Mouse (Mus musculus) embryonic facial prominence, embryonic 14.5 days (tissue): ENCODE results near the gene E330021D16Rik. TPM values are rescaled to one million over a fixed set of nuclear protein-coding genes. Genes with fewer than 3 reads are reported as not detected.
A peak's percentile ranks its signal among the peaks of the same experiment; 100 is the strongest.
"Not testable (repeated sequence)": the region's sequence is repeated elsewhere in the genome, so short reads cannot be mapped to it uniquely, and the experiment has no call there.

Source experiments
- ATAC-seq: fragments of 200-750 bp; cut with Nextera tagmentation; 2 replicates; pipeline ENCODE4 v1.8.0; 2017; ENCODE audit warnings: low read depth, moderate number of reproducible peaks, moderate TSS enrichment
- DNase-seq: peaks from one replicate; pipeline ENCODE4 v3.0.0-alpha.2; 2015; ENCODE audit warnings: low spot score
- H3K27ac ChIP-seq: fragments of 300-500 bp; sonication (generic); replicated peaks from 2 replicates; pipeline ENCODE4 v1.5.1; 2014; ENCODE audit warnings: low read depth, mild to moderate bottlenecking, low read length, moderate library complexity
- H3K27me3 ChIP-seq: fragments of 300-500 bp; sonication (generic); replicated peaks from 2 replicates; pipeline ENCODE4 v1.6.1; 2014; ENCODE audit warnings: low read length; ENCODE audit not compliant: control insufficient read depth, insufficient read depth
- H3K36me3 ChIP-seq: fragments of 300-500 bp; sonication (generic); 2 replicates; pipeline ENCODE4 v1.6.1; 2014; ENCODE audit warnings: low read length, mixed read lengths; ENCODE audit not compliant: control insufficient read depth, insufficient read depth
- H3K4me1 ChIP-seq: fragments of 300-500 bp; sonication (generic); 2 replicates; pipeline ENCODE4 v1.6.1; 2014; ENCODE audit warnings: antibody characterized with exemption, low read length; ENCODE audit not compliant: control insufficient read depth, insufficient read depth
- H3K4me2 ChIP-seq: fragments of 300-500 bp; sonication (generic); 2 replicates; pipeline ENCODE4 v1.6.1; 2014; ENCODE audit warnings: low read depth, mild to moderate bottlenecking, low read length, moderate library complexity, mixed read lengths
- H3K4me3 ChIP-seq: fragments of 300-500 bp; sonication (generic); 2 replicates; pipeline ENCODE4 v1.5.1; 2014; ENCODE audit warnings: low read depth, mild to moderate bottlenecking, low read length
- H3K9ac ChIP-seq: fragments of 300-500 bp; sonication (generic); 2 replicates; pipeline ENCODE4 v1.6.1; 2014; ENCODE audit warnings: low read depth, mild to moderate bottlenecking, low read length, moderate library complexity, mixed read lengths
- H3K9me3 ChIP-seq: fragments of 300-500 bp; sonication (generic); 2 replicates; pipeline ENCODE4 v1.6.1; 2016; ENCODE audit warnings: low read length; ENCODE audit not compliant: control insufficient read depth
- WGBS: fragments of 180-500 bp; shearing (Covaris S2); extraction: QIAGEN DNeasy Blood & Tissue Kit; methylation state at CpG from one replicate; pipeline ENCODE4 v1.1.7; 2014; 5-methylcytosine and 5-hydroxymethylcytosine counted together
- polyA plus RNA-seq: library from polyadenylated mRNA; unstranded; fragments of >200 nt; fragmentation: Nextera tagmentation; extraction: Ambion mirVana; gene quantifications from 2 replicates; pipeline ENCODE4 v1.2.1, GENCODE M21; 2014

The E330021D16Rik gene
- polyA plus RNA-seq, 1 experiment from 2014 or later, result 0.33 TPM

- Histone ChIP-seq H3K27me3 (no peaks in the 10 kb centered on the region), H3K9ac (no peak overlapping the region), H3K9me3 (peaks cover 13% of the 10 kb centered on the region), H3K4me1 (no peaks in the 10 kb centered on the region), H3K4me2 (no peak overlapping the region), H3K27ac (no peak overlapping the region; the same call in 1 of the 2 replicates), H3K36me3 (no peaks in the 10 kb centered on the region), H3K4me3 (no peak overlapping the region)
- DNase-seq (no peak), ATAC-seq (no peak)
- WGBS, result 75% methylated on average over 1 of the region's 1 CpGs
Observed at GRCm38 (mm10) chr6:136449930-136450329, 34.6 kb upstream of the E330021D16Rik start.

DNA sequence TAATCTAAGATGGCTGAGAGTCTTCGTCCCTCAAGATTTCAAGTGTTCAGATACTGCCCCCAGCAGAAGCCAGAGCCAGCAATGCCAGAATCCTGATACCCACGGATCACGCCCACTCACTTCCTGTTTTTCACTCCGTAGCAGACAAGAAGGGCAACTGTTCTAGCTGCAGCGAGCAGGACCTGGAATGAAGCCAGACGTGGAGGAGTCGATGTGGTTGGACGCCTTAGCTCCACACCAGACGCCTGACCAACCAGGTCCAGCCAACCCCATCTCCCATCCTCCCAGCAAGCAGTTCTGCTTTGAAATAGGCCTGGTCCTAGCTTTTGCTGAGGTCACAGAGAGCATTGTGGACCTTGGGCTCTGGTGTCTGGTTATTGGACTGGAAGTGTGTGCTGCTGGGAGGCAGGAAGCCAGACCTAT is 33.9 kb upstream of the E330021D16Rik start:
- DNase-seq (peak; percentile 85), ATAC-seq (peak; percentile 65; the same call in 1 of the 2 replicates)
- no peaks in the 10 kb centered on the region for H3K36me3 ChIP-seq
- H3K4me3 ChIP-seq, result no peak overlapping the region
- no peak overlapping the region for H3K4me2 ChIP-seq
- H3K9ac ChIP-seq, result no peak overlapping the region
- WGBS, result 51% methylated on average over 9 of the region's 9 CpGs
- 0 out of 2 replicates have a peak overlapping the region, but pooled peaks have one; percentile 39 for H3K27ac ChIP-seq
- no peaks in the 10 kb centered on the region for H3K27me3 ChIP-seq
- H3K4me1 ChIP-seq, result no peaks in the 10 kb centered on the region
- H3K9me3 ChIP-seq, result peaks cover 19% of the 10 kb centered on the region

GRCm38 (mm10) chr6:136439205-136439604 is 23.8 kb upstream of the E330021D16Rik start:
- WGBS, result 58% methylated on average over 2 of the region's 2 CpGs
- H3K9ac ChIP-seq, ATAC-seq, H3K36me3 ChIP-seq, H3K4me3 ChIP-seq, H3K4me2 ChIP-seq, DNase-seq, H3K27me3 ChIP-seq, H3K4me1 ChIP-seq, H3K27ac ChIP-seq: not testable (repeated sequence)
- peaks cover 16% of the 10 kb centered on the region for H3K9me3 ChIP-seq

- ATAC-seq, H3K27me3 ChIP-seq, H3K9ac ChIP-seq, H3K36me3 ChIP-seq, H3K27ac ChIP-seq, H3K4me1 ChIP-seq, H3K4me3 ChIP-seq, H3K4me2 ChIP-seq, DNase-seq, H3K9me3 ChIP-seq: not testable (repeated sequence)
- WGBS, result 67% methylated on average over 3 of the region's 3 CpGs
Observed at GRCm38 (mm10) chr6:136436151-136436550, 20.8 kb upstream of the E330021D16Rik start.

- ATAC-seq (no peak), DNase-seq (no peak)
- Histone ChIP-seq H3K4me3 (no peak overlapping the region), H3K9ac (no peak overlapping the region), H3K9me3 (no peaks in the 10 kb centered on the region), H3K36me3 (no peaks in the 10 kb centered on the region), H3K27ac (no peak overlapping the region), H3K27me3 (no peaks in the 10 kb centered on the region), H3K4me1 (peaks cover 7% of the 10 kb centered on the region; the same call in 1 of the 2 replicates), H3K4me2 (no peak overlapping the region)
- WGBS, result 86% methylated on average over 6 of the region's 6 CpGs
Observed at GRCm38 (mm10) chr6:136433573-136433972, 18.2 kb upstream of the E330021D16Rik start.

GRCm38 (mm10) chr6:136431896-136432248 is 16.5 kb upstream of the E330021D16Rik start:
- ATAC-seq, result no peak
- Histone ChIP-seq H3K36me3 (no peaks in the 10 kb centered on the region), H3K27ac (no peak overlapping the region), H3K4me3 (no peak overlapping the region), H3K27me3 (no peaks in the 10 kb centered on the region), H3K4me2 (no peak overlapping the region), H3K9me3 (no peaks in the 10 kb centered on the region), H3K4me1 (peaks cover 7% of the 10 kb centered on the region; the same call in 1 of the 2 replicates), H3K9ac (no peak overlapping the region)
- WGBS, result 38% methylated on average over 7 of the region's 7 CpGs
- DNase-seq, result no peak

DNA sequence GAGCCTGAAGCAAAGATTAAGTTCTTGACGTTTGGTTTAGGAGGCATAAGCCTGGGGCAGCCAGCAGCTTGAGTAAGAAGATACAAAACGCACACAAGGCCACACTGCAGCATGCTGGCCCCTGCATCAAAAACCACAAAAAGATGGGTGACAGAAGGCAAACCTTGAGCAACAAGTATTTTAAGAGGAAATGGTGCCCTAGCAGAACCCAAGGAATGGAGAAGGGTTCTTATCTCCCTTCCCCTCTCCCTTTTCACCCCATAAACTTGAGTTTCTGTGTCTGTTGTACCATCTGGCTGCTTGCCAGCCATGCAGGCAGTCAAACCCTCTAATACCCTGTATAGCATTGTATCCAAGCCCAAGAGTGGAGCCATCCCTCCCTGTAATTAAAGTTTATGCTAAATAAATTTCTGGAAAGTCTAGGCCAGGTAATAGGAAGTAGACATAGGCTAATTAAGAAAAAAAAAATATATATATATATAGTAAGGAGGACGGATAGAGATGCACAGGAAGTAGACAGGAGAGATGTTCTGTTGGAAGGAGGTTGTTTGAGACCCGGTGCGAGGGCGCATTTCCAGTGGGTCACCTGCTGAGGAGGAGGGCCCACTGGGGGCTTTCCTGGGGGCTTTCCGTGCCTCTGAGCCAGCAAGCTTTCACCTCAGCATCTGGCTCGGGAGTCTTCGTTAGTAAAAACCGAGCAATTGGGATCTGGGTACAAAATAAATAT is 16.0 kb upstream of the E330021D16Rik start:
- no peak for ATAC-seq
- Histone ChIP-seq H3K4me2 (no peak overlapping the region), H3K36me3 (no peaks in the 10 kb centered on the region), H3K27ac (no peak overlapping the region), H3K4me1 (peaks cover 7% of the 10 kb centered on the region; the same call in 1 of the 2 replicates), H3K27me3 (no peaks in the 10 kb centered on the region), H3K9ac (no peak overlapping the region), H3K9me3 (no peaks in the 10 kb centered on the region), H3K4me3 (no peak overlapping the region)
- peak; percentile 52 for DNase-seq
- 51% methylated on average over 10 of the region's 10 CpGs for WGBS

DNA sequence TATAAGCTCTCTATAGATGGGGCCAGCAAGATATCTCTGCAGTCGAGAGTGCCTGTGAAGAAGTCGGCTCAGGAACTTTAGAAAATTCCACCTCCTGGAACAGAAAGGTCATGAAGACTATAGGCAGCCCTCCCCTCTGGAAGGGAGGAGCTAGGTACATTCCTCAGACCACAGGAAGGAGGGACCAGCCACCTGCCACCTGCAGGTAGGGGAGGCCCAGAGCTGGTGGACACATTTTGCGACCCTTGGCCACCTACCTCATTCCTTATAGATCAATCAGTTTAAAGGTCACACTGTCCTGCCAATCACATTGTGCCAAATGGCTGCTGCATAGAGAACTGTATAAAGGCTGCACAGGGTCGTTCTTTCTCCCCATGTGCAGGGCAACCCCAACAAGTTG is 14.1 kb upstream of the E330021D16Rik start:
- WGBS, result 53% methylated on average over 4 of the region's 4 CpGs
- H3K9me3 ChIP-seq, result no peaks in the 10 kb centered on the region
- DNase-seq, result no peak
- H3K27ac ChIP-seq, result no peak overlapping the region
- H3K4me3 ChIP-seq, result no peak overlapping the region
- peaks cover 7% of the 10 kb centered on the region; the same call in 1 of the 2 replicates for H3K4me1 ChIP-seq
- H3K27me3 ChIP-seq, result no peaks in the 10 kb centered on the region
- no peak overlapping the region for H3K4me2 ChIP-seq
- no peak overlapping the region for H3K9ac ChIP-seq
- no peak for ATAC-seq
- H3K36me3 ChIP-seq, result no peaks in the 10 kb centered on the region

DNA sequence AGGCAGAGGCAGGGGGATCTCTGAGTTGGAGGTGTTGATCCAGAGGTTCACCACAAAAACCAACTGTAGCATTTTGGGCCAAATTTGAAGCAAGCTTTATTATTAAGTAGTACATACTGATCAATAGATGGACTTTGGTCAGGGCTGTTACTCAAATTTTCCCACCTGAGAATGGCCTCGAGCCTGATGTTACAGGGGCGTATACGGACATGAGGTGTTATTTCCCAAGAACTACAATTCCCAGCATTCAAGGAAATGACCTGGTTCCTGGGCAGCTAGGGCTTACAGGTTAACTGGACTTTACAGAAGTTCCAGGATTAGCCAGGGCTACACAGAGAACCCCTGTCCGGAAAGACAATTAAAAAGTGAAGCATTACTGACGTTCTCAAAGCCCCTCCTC is 13.0 kb upstream of the E330021D16Rik start:
- 84% methylated on average over 5 of the region's 5 CpGs for WGBS
- ATAC-seq (no peak), DNase-seq (no peak)
- no peak overlapping the region for H3K4me3 ChIP-seq
- H3K9me3 ChIP-seq, result no peaks in the 10 kb centered on the region
- no peaks in the 10 kb centered on the region for H3K27me3 ChIP-seq
- H3K4me2 ChIP-seq, result no peak overlapping the region
- no peak overlapping the region for H3K9ac ChIP-seq
- H3K4me1 ChIP-seq, result peaks cover 7% of the 10 kb centered on the region; the same call in 1 of the 2 replicates
- H3K36me3 ChIP-seq, result no peaks in the 10 kb centered on the region
- H3K27ac ChIP-seq, result no peak overlapping the region
